Mouse (Mus musculus) WW6 (cell line): ENCODE measurements around the gene Shisa3.

ENCODE experiments used
- DNase-seq: peaks from one replicate; pipeline ENCODE4 v3.0.0-alpha.2; 2013; ENCODE audit warnings: low read depth, low spot score

Gene Shisa3

GRCm38 (mm10) chr5:67607804-67608673, at the start of gene Shisa3:
TSS of gene Shisa3 (plus strand) at chr5:67607882.
- DNase-seq, result no peak

GRCm38 (mm10) chr5:67558644-67559043, 49.0 kb upstream of the Shisa3 start:
- DNase-seq, result no peak

GRCm38 (mm10) chr5:67559063-67559462, 48.6 kb upstream of the Shisa3 start:
- DNase-seq, result no peak

- no peak for DNase-seq
Observed at GRCm38 (mm10) chr5:67572552-67573155, 35.0 kb upstream of the Shisa3 start.

GRCm38 (mm10) chr5:67574039-67574438, 33.6 kb upstream of the Shisa3 start:
- no peak for DNase-seq

GRCm38 (mm10) chr5:67575705-67576104, 32.0 kb upstream of the Shisa3 start:
- DNase-seq, result no peak

- no peak for DNase-seq
Observed at GRCm38 (mm10) chr5:67579725-67580633, 27.7 kb upstream of the Shisa3 start.

GRCm38 (mm10) chr5:67595070-67595469, 12.6 kb upstream of the Shisa3 start:
- DNase-seq, result no peak

GRCm38 (mm10) chr5:67595629-67596028, 12.1 kb upstream of the Shisa3 start:
- DNase-seq, result no peak

GRCm38 (mm10) chr5:67599935-67600334, 7.7 kb upstream of the Shisa3 start:
- no peak for DNase-seq

GRCm38 (mm10) chr5:67605951-67606350, 1.7 kb upstream of the Shisa3 start:
- DNase-seq, result no peak

GRCm38 (mm10) chr5:67606916-67607803, 522 bp upstream of the Shisa3 start:
- DNase-seq, result no peak

GRCm38 (mm10) chr5:67608674-67609519, 1.2 kb downstream of the Shisa3 start:
- no peak for DNase-seq

- DNase-seq, result no peak
Observed at GRCm38 (mm10) chr5:67609520-67609837, 1.8 kb downstream of the Shisa3 start.

GRCm38 (mm10) chr5:67621230-67621629, 13.5 kb downstream of the Shisa3 start:
- DNase-seq, result no peak

- DNase-seq, result no peak
Observed at GRCm38 (mm10) chr5:67628180-67628940, 20.7 kb downstream of the Shisa3 start.

GRCm38 (mm10) chr5:67629440-67629839, 21.8 kb downstream of the Shisa3 start:
- no peak for DNase-seq

- DNase-seq, result no peak
Observed at GRCm38 (mm10) chr5:67629861-67630260, 22.2 kb downstream of the Shisa3 start.

GRCm38 (mm10) chr5:67631261-67631660, 23.6 kb downstream of the Shisa3 start:
- DNase-seq, result no peak
